Mouse (Mus musculus) thymus, postnatal 14 days (tissue): ENCODE measurements at regions not wholly inside any gene's neighbourhood (a gene's known extent, or its start where the extent isn't known, plus 50 kb on each side); places are given as distances from the start of the nearest gene placed in this dataset.
"Not testable (repeated sequence)": the region's sequence is repeated elsewhere in the genome, so short reads cannot be mapped to it uniquely, and the experiment has no call there.

Experiments
- DNase-seq: peaks from one replicate; pipeline ENCODE4 v3.0.0; 2021

GRCm38 (mm10) chr15:38410462-38410861 is 985.1 kb downstream of the 4930447A16Rik start:
- no peak for DNase-seq

DNA sequence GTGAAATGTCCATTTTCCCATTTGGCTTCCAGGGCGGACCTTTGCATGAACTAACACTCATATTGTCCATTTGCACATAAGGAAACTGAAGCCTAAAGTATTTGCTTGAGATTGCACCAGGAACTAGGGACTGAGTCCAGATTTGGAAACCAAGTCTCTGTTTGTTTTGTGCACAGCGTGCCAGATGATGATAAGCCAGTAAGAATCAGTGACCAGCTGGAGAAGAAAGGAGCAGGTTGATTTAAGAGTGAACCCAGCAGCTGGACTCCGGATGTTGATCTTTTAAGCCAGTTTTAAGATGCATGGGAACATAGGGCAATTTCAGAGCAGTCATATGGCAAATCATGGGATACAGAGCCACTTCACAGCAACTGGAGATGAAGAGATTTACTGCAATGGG is 987.1 kb downstream of the 4930447A16Rik start:
- DNase-seq = no peak

- DNase-seq = no peak
Measured at GRCm38 (mm10) chr15:38413329-38413728, 988.0 kb downstream of the 4930447A16Rik start.

- no peak for DNase-seq
Measured at GRCm38 (mm10) chr15:38414318-38415090, 989.1 kb downstream of the 4930447A16Rik start.

DNA sequence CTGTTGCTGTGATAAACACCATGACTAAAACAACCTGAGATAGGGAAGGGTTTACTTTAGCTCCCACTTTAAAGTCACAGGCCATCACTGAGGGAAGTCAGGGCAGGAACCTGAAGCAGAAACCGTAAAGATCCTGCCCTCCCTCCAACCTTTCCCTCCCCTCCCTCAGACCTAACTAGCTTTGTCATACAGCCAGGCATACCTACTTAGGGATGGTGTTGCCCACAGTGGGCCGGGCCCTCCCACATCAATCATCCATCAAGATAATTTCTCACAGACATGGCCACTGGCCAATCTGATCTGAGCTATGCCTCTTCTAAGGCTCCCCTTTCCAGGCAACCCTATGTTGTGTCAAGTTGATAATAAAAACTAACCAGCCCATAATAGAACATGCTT is 989.7 kb downstream of the 4930447A16Rik start:
- DNase-seq = no peak

GRCm38 (mm10) chr15:38419621-38420020 is 994.3 kb downstream of the 4930447A16Rik start:
- DNase-seq = no peak

DNA sequence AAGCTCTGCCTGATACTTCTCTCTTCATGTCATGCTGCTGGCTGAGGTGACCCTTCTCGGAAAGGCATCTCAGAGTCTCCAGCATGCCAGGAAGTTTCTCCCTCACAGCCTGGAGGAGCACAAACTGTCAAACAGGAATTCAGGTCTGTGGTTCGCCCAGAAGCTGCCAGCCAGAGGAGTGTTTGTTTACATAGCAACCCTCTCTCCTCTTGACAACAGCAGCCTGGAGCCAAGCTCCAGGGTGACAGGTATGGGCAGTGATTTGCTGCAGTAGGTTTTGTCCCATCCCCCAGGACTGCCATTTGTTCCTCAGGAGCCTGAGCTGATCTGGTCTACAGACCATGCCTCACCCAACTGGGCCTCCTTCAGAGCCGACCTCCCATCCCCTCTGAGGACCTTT is 995.4 kb downstream of the 4930447A16Rik start:
- DNase-seq = no peak

GRCm38 (mm10) chr15:38422741-38423140 is 997.4 kb downstream of the 4930447A16Rik start:
- no peak for DNase-seq

- DNase-seq = no peak
Measured at GRCm38 (mm10) chr15:38425506-38425905, 1000.2 kb downstream of the 4930447A16Rik start.

DNA sequence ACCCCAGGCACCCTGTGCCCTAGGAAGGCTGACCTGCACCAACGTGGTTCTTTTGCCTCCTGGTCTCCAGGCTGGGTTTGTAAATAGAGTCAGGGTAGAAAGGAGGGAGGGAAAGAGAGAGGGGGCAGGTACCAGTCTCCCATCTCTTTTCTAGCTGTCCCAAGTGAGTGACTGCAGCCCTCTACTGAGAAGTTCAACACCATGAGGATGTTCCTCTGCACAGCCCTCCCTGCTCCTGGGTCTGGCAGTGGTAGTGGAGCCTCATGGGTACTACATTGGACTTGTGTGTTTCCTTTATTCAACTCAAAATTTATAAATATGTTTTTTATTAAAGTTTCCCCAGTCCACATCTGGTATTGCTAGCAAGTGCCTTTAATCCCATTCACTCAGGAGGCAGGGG is 1002.6 kb downstream of the 4930447A16Rik start:
- DNase-seq = no peak

- DNase-seq = no peak
Measured at GRCm38 (mm10) chr15:38431668-38432067, 1006.3 kb downstream of the 4930447A16Rik start.

GRCm38 (mm10) chr15:38433386-38433785 is 1008.0 kb downstream of the 4930447A16Rik start:
- DNase-seq = no peak

- DNase-seq = not testable (repeated sequence)
Measured at GRCm38 (mm10) chr15:38434239-38434638, 1008.9 kb downstream of the 4930447A16Rik start.
